Mouse (Mus musculus) embryonic fibroblast, embryonic 13.5 days (primary cell): ENCODE data around the gene Crabp1. TPM values are rescaled to one million over a fixed set of nuclear protein-coding genes. Genes with fewer than 3 reads are reported as not detected.

Experiments
- H3K27ac ChIP-seq: 2 replicates; pipeline ENCODE4 v1.5.1; 2012; ENCODE audit warnings: low read length, control low read depth, inconsistent platforms; ENCODE audit not compliant: insufficient read depth
- H3K4me1 ChIP-seq: 2 replicates; pipeline ENCODE4 v1.6.1; 2011; ENCODE audit warnings: low read length; ENCODE audit not compliant: control insufficient read depth, insufficient read depth
- H3K4me3 ChIP-seq: 2 replicates; pipeline ENCODE4 v1.5.1; 2011; ENCODE audit warnings: mild to moderate bottlenecking, control low read depth, low read length; ENCODE audit not compliant: insufficient read depth
- CTCF ChIP-seq: IDR thresholded peaks from 2 replicates; pipeline ENCODE4 v1.5.1; 2011; ENCODE audit warnings: mild to moderate bottlenecking, control low read depth, low read length, moderate library complexity, borderline replicate concordance; ENCODE audit not compliant: insufficient read depth
- POLR2A ChIP-seq: IDR thresholded peaks from 2 replicates; pipeline ENCODE4 v1.6.1; 2011; ENCODE audit warnings: low read depth, mild to moderate bottlenecking, control low read depth, low read length, moderate library complexity
- polyA plus RNA-seq: library from polyadenylated mRNA; stranded (reverse); fragments of >200 nt; gene quantifications from 2 replicates; pipeline ENCODE4 v1.2.4, GENCODE M21; 2011; ENCODE audit warnings: low read depth; ENCODE audit not compliant: missing spikeins, insufficient read length

Gene Crabp1
- polyA plus RNA-seq, 1 experiment = 514 TPM

DNA sequence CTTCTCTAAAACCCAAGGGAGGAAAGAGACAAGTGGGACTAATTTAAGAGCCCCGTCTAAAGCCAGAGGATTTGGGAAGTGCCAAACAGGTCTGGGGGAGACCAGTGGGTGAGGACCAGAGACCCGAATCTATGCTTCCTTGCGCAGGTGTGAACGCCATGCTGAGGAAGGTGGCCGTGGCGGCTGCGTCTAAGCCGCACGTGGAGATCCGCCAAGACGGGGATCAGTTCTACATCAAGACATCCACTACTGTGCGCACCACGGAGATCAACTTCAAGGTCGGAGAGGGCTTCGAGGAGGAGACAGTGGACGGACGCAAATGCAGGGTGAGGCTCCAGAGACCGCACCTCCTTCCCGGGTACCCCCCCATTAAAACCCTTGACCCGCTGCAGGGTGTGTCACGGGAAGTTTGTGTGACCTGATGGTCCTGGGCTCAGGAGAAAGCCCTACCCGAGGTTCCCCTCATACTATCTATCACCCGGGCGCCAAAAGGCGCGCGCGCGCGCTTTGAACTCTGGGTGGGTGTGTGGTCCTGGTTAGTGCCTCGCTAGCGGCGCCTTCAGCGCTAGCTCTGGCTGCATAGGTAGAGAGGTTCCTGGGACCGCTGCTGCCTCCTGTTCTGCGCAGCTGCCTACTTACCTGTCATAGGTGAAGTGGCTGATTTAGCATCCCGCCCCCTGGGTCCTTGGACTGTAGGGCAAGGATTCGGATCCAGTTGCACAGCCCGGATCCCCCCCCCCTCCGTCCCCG is 963 bp downstream of the Crabp1 start:
- TF ChIP-seq POLR2A = no peak
- no peak for TF ChIP-seq CTCF
- peak overlapping the region; percentile 67 for H3K4me3 ChIP-seq
- H3K27ac ChIP-seq = no peak overlapping the region
- H3K4me1 ChIP-seq = peaks cover 4% of the 10 kb centered on the region; the same call in 1 of the 2 replicates

DNA sequence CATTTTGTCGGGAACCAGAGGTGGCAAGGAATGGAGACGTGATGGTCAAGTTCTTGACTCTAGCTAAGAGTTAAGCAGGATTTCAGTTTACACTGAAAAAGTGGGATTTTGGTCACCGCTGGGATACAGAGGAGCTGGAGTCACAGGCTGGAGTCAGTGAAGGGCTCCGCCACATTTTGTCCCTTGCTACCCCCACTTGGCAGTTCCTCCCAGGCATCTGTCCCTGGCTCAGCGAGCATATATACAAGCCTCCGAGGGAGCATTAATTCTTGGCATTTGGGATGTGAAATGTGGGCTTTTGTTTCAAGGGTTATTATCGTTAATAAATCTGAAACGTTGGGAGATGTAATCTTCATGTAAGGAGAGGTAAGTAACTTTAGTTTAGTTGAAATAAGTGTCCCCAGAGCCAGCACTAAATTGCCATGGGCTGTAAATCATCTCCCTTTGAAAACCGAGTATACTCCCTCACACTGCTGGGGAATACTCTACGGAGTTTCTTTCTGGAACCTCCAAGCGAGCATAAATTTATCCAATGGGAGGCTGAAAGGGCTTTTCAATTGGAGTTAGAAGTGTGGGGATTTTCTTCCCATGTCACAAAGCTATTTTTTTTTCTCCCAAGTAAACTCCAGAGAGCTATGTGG is 5.7 kb downstream of the Crabp1 start:
- TF ChIP-seq CTCF = no peak
- Histone ChIP-seq H3K4me1 (peaks cover 13% of the 10 kb centered on the region; the same call in 1 of the 2 replicates), H3K27ac (no peak overlapping the region), H3K4me3 (no peak overlapping the region; the same call in 1 of the 2 replicates)

DNA sequence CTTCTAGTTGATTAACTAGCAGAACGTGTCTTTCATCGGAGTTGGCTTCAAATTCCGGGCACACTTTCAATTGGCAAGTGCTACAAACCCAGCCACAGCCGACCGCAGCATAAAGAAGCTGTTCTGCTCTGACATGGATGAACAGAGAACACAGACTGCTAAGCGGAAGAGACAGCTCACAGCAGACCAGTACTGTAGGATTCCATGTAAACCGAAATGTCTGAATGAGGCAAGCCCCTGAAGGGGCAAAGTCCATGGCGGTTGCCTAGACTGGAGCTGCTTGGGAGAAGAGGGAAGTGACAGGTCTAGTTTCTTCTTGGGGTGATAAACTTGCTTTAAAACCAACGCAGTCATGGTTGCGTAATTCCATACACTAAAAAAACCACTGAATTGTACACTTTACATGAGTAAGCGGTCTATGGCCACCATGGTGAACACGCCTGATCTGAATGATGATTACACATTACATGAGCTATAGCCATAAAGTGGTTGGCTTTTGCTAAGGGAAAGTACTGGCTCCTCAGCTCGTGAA is 12.0 kb downstream of the Crabp1 start:
- peaks cover 10% of the 10 kb centered on the region for H3K4me1 ChIP-seq
- H3K27ac ChIP-seq = no peak overlapping the region
- TF ChIP-seq CTCF = no peak
- no peak for TF ChIP-seq POLR2A
- no peak overlapping the region for H3K4me3 ChIP-seq

DNA sequence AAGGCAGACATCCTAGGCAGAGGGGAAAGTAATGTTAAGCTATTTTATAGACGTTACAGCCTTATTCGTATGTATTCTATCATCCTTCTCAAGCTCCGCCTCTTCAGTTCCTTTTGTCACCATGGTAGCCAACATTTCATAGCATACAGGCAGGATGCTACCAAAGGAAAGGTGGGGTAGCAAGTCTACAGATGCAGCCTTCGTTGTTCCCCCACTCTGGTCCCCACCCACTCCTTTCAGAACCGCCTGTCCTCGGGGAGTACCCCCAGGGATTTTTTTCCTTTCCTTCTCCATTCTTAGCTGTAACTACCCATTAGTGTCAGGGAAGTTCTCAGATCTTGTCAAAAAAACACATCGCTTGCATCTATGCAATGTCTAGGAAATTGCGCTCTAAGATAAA is 14.7 kb downstream of the Crabp1 start:
- TF ChIP-seq CTCF (no peak), POLR2A (no peak)
- no peak overlapping the region for H3K27ac ChIP-seq
- H3K4me3 ChIP-seq = no peak overlapping the region
- peaks cover 6% of the 10 kb centered on the region for H3K4me1 ChIP-seq

DNA sequence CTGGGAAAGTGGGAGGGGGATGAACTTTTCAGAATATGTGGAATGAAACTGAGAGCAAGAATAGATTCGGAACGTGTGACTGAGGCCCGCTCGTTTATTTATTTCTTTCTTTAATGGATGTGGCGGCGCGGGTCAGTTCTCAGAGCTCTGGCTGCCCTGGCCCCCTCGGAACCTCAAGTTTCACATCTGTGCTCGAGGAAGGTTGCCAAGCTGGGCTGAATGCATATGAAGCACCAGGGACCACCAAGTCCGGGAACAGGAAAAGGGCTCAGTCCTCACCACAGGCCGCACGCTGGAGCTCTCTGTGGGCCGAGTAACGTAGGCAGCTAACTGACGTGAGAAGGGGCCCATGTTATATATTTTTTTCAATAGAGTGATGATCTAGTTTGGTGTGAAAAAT is 18.0 kb downstream of the Crabp1 start:
- TF ChIP-seq POLR2A (no peak), CTCF (no peak)
- Histone ChIP-seq H3K27ac (no peak overlapping the region), H3K4me3 (no peak overlapping the region), H3K4me1 (peaks cover 12% of the 10 kb centered on the region)

DNA sequence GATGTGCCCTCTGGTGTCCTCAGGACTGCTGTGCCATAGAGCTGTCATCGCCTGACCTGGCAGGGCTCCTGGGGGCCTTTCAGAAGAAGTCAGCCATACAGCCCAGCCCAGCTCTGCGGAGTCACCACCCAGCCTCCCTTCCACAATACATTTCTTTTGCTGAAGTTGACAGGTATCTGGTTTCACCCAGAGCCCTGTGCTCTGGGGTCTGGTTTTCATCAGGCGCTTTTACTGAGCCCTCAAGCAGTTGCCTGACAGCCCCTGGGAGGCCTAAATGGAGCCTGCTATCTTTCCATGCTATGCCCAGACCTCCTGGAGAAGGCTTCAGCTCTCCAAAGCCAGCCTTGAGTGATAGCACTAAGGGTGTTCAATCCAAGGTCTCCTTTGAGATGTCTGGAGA is 19.5 kb downstream of the Crabp1 start:
- Histone ChIP-seq H3K4me1 (peaks cover 13% of the 10 kb centered on the region), H3K4me3 (no peak overlapping the region), H3K27ac (no peak overlapping the region)
- no peak for TF ChIP-seq CTCF
- TF ChIP-seq POLR2A = no peak

DNA sequence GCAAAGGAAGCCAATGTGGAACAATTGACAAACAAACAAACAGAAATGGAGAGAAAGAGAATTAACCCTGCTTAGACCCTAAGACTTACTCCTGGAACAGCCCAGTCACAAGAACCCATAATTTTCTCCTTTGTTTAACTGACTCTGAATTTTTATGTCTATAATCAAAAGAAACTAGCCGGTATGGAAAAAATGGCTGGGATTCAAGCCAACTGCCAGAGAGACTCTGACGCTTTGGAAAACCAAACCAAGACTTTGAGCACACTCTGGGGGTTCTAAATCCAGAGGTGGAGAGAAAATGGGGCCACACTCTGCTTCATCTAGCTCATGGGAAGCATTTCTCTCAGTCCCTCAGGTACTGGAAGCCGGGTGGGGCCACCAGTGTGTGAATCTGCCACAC is 20.7 kb downstream of the Crabp1 start:
- Histone ChIP-seq H3K27ac (peak overlapping the region; percentile 8; the same call in 1 of the 2 replicates), H3K4me1 (peaks cover 13% of the 10 kb centered on the region), H3K4me3 (no peak overlapping the region)
- TF ChIP-seq POLR2A = no peak
- TF ChIP-seq CTCF = no peak

DNA sequence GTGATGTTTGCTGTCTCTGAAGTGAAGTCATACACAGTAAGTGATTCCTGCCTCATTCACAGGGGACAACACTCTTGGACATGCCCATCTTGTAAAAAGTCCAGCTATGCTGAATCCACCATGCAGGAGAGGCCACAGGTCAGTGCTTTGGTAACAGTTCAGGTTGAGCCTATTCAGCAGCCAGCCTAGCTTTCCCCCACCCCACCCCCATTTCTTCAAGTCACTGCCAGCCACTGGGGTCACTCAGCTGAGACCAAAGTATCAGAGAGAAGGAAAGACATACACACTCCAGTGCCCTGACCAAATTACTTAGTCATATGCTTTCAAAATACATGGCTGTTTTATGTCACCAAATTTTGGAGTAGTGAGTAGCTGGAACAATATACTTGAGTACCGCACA is 21.5 kb downstream of the Crabp1 start:
- peaks cover 13% of the 10 kb centered on the region for H3K4me1 ChIP-seq
- TF ChIP-seq CTCF = no peak

DNA sequence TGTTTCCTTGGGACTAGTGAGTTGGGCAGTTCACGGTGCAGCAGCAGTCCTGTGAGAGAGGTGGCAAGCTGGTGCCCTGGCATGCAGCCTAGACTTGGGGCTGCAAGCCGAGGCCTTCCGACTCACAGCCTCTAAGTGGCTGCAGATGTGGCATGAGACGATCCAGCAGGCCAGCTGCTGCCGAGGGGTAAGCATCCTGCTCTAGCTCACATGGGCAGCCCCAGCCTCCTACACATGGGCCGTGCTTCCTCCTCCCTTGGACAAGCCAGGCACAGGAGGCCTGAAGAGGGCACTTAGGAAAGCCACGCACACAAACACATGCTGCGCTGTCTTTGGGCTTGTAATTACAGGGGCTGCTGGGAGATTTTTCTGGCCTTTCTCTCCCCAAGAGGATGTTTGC is 23.2 kb downstream of the Crabp1 start:
- TF ChIP-seq CTCF (no peak), POLR2A (no peak)
- Histone ChIP-seq H3K27ac (peak overlapping the region; percentile 34), H3K4me1 (peaks cover 7% of the 10 kb centered on the region), H3K4me3 (no peak overlapping the region)

More for the DNA sequence above, 21.5 kb downstream of the Crabp1 start:
- no peak overlapping the region for H3K4me3 ChIP-seq
- H3K27ac ChIP-seq = no peak overlapping the region

DNA sequence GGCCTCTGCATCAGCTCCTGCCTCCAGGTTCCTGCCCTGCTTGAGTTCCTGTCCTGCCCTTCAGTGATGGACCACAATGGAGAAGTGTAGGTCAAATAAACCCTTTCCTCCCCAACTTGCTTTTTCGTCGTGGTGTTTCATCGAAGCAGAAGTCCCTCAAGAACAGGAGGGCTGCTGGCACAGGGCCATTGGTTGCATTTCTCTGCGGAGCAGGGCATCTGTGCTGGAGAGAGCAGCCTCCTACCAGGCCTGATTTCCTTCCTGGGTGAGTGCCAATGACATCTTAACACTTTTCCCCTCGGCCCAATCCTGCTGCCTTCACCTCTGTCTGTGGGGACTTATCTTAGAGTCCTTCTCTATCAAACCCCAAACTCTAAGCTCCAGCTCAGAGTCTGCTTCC is 25.7 kb downstream of the Crabp1 start:
- Histone ChIP-seq H3K4me3 (no peak overlapping the region), H3K4me1 (peaks cover 5% of the 10 kb centered on the region), H3K27ac (no peak overlapping the region)
- TF ChIP-seq CTCF = no peak
- TF ChIP-seq POLR2A = no peak

DNA sequence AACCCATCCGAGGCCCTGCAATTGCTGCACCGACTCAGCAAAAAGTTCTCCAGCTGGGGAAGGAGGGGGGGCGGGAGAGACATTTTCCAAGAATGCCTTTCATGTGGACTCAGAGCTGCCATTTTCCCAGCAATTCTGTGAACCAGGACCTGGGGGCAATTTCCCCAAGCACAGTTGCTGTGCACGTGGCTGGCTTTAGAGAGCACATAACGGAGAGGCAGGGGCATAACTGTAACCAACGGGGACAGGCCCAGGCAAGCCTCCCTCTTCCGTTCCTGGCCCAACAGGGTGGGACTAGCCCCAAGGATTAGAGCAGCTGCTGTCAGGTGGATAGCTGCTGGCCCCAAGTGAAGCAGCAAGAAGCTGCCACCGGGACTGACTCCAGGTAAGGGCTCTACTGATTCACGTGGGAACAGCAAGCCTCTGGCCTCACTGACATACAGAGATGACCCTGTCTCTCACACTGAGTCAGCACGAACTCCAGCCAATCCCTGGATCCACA is 37.0 kb downstream of the Crabp1 start:
- H3K27ac ChIP-seq = peak overlapping the region; percentile 100
- no peak overlapping the region for H3K4me3 ChIP-seq
- H3K4me1 ChIP-seq = peaks cover 18% of the 10 kb centered on the region
- TF ChIP-seq CTCF = no peak
- TF ChIP-seq POLR2A = peak; percentile 35; the same call in 1 of the 2 replicates
